Mouse (Mus musculus): ENCODE results near the gene Nup62cl.

The Nup62cl gene

GRCm38 (mm10) chrX:140062135-140062975 is at the start of gene Nup62cl, which contains the start of gene Pih1h3b:
Nup62cl (minus strand) TSS chrX:140062712.
Pih1h3b (plus strand) TSS chrX:140062879.
- DNase-seq = peak; percentile 65

DNA sequence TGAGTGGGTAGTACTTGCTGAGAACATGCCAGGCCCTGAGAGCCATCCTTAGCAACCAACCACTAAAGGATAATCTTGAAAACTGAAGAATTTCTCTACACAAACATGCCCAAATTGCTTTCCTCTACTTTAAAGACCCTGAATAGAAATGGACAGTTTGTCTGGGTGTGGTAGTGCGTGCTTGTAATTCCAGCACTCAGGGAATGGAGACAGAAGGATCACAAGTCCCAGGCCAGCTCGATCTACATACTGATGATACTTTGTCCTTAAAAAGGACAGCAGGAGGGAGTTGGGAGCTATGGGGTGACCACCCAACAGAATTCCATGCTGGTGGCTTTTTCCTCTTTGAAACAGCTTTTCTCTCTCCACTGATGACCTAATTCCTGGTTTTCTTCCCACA is 31.6 kb upstream of the Nup62cl start:
- no peak for DNase-seq

DNA sequence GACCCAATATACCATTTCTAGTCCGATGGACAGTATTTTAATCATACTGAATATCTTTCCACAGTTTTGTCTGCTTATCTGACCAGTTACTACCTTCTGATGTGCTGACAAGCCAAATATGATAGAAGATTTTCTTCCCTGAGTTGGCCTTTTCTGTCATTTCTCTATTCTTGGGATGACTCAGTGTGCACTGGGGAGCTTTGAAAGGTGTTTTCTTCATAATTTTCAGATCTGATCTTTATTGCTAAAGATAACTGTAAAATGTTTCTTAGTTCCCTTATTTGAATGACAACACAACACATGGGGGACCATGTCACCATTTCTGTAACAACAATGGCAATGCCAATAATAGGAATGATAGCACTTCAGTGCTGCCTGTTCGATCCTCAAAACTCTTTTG is 20.0 kb upstream of the Nup62cl start:
- no peak for DNase-seq

DNA sequence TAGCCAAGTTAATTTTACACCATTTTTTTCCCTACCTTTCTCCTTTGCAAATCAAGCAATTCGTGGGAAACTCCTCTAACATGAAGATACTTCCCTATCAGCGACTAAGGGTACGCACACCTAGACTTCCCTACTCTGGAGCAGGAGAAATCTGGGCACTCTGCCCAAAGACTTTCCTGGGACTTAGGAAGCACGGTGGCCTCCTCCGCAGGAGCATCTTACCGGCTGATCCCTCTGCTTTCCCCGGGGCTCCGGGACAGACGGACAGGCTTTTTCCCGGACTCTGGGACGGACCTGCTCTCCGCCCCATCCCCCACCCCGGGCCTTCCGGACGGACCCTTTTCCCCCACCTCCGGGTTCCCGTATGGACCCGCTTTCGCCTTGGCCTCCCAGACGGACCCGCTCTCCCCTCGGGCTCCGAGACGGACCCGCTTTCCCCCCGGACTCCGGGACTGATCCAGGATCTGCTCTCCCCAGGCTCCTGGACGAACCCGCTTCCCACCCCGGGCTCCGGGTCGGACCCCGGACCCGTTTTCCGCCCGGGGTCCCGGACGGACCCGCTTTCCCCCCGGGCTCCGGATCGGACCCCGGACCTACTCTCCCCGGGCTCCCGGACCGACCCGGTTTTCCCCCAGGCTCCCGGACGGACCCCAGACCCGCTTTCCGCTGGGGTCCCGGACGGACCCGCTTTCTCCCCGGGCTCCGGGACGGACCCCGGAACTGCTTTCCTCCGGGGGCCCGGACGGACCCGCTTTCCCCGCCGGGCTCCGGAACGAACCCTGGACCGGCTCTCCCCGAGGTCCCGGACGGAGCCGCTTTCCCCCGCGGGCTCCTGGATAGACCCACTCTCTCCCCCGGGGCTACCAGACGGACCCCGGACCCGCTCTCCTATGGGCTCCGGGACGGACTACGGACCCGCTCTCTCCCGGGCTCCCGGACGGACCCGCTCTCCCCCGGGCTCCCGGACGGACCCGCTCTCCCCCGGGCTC is 1.3 kb downstream of the Nup62cl start:
- peak; percentile 12 for DNase-seq

- DNase-seq = no peak
Measured at GRCm38 (mm10) chrX:139998691-139999065, 63.8 kb downstream of the Nup62cl start.

DNA sequence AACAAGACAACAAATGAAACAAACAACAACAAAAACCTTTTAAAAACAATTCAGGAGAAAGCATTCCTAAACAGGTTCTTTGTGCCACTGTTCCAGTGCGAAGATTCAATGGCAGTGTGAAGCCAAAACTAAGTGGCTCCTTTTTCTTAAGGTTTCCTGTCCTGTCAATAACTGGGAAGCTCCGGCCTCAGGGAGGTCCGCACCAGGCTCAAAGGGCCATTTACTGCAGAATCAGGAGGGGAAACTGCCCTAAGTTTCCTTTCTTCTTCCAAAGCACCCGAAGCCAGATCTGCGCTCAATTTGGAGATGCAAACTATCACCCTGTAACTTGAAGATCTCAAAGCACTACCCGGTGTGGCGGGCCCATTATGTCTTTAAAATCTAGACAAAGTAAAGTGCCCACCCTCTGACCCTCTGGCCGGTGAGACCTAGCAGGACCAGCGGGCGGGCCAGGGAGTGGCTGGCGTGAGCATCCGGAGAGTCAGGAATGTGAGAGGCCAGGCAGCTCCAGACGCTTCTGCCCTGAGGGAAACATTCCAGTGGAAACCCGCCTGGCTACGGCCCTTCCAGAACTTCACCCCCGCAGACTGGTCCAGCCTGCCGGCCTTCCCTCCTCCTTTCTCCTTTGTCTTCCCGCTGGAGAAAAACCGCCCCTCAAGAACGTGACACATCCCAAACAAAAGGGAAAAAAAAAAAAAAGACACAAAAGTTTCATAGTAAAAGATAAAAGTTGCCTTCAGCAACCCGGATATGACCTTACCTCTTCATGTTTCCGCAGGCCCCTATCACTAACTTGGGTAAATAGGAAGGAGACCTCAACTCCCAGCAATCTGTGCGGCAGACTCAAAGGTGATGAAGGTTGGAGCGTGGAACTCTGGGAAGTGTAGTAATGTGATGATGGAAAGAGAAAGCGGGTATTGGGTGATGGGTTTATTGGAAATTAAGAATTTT is 64.5 kb downstream of the Nup62cl start, which contains the start of gene Rbm41:
TSS of gene Rbm41 (minus strand) at position 856 of the 951 bp plus-strand sequence.
- DNase-seq = peak; percentile 54

DNA sequence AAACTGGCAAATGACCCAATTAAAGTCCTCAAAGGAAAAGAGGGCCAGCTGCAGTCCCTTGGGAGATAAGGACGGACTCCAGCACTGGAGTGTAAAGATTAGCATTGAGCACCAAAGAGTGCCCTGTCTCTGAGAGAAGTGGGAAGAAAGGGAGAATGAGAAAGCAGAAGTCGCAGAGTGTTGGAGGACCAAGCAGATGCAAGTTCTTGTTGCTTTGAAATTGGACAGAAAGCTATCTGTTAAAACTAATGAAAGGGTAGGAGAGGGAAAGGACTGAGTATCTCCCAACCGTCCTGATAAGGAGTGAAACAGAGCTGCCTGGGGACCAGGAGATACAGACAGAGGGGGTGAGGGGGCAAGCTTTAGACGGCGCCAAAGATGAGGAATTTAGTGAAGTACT is 80.4 kb downstream of the Nup62cl start:
- DNase-seq = no peak
